23 mouse cellular contexts compared by ENCODE assay signal in the genomic region with DNA sequence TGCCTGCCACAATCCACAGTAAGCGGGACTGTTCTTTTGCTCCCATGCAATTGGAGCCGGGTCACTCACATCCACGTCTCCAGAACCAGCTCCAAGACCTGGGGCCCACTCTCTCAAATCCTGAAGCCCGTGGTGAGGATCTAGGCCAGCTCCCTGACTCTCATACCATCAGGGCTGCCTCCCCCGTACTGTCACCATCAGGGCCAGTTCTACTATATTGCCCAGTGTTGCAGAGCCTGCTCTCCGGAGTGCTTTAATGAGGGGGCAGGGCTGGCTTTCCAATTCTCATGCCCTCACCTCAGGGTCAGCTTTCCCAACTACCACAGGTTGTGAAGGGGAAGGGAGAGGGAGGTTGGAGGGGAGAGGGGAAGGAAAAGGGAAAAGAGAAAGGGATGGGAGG.
"Had no signal": no experiment of that assay in that cellular context is flagged by ENCODE, and none has a peak within 500 bp of the region (broad histone marks: within the 10 kb centered on the region; RNA-seq: fewer than 3 reads in every experiment).

No protein-coding gene starts in this region.

- H3K27ac ChIP-seq: gastrocnemius, adult 2 months; heart, embryonic 10.5 days; hindbrain, embryonic 15.5 days; intestine, embryonic 15.5 days; layer of hippocampus, adult 2 months; left cerebral cortex, adult 2 months; limb, embryonic 10.5 days; limb, embryonic 12.5 days; liver, embryonic 13.5 days had no signal

- H3K36me3 ChIP-seq: heart, embryonic 10.5 days; heart, embryonic 12.5 days; hindbrain, embryonic 15.5 days; intestine, embryonic 15.5 days; limb, embryonic 10.5 days; limb, embryonic 12.5 days; liver, embryonic 13.5 days had no signal

- DNase-seq: gastrocnemius, adult 2 months; gastrocnemius, postnatal 10 days; gastrocnemius, postnatal 25 days; heart, adult 18-20 months; heart, postnatal 10 days; heart, postnatal 4 days; kidney, adult 8-10 months; kidney, postnatal 10 days; kidney, postnatal 4 days; liver; liver, embryonic 13.5 days had no signal

- H3K9me3 ChIP-seq: heart, embryonic 10.5 days; heart, embryonic 12.5 days; hindbrain, embryonic 15.5 days; intestine, embryonic 15.5 days; limb, embryonic 10.5 days; limb, embryonic 12.5 days; liver, embryonic 13.5 days had no signal

- H3K4me2 ChIP-seq: heart, embryonic 12.5 days; hindbrain, embryonic 15.5 days; intestine, embryonic 15.5 days; limb, embryonic 12.5 days; liver, embryonic 11.5 days; liver, embryonic 13.5 days had no signal

- ATAC-seq: forebrain, embryonic 16.5 days; inflammation-experienced regulatory T-cells, adult 6 months; intestine, embryonic 15.5 days; intestine, postnatal 0 days had no signal

- H3K27me3 ChIP-seq: heart, embryonic 12.5 days; hindbrain, embryonic 15.5 days; intestine, embryonic 15.5 days; limb, embryonic 12.5 days; liver, embryonic 13.5 days had no signal

- H3K4me1 ChIP-seq: heart, embryonic 12.5 days; hindbrain, embryonic 15.5 days; intestine, embryonic 15.5 days; liver, embryonic 13.5 days had no signal

- H3K9ac ChIP-seq: heart, embryonic 12.5 days; hindbrain, embryonic 15.5 days; intestine, embryonic 15.5 days; limb, embryonic 12.5 days; liver, embryonic 13.5 days had no signal

- H3K4me3 ChIP-seq: gastrocnemius, adult 2 months; heart, embryonic 10.5 days; heart, embryonic 12.5 days; hindbrain, embryonic 15.5 days; intestine, embryonic 15.5 days; layer of hippocampus, adult 2 months; left cerebral cortex, adult 2 months; limb, embryonic 10.5 days; limb, embryonic 12.5 days; liver, embryonic 13.5 days had no signal
